In genomic region chrX:11893606-11894279, GRCm38 (mm10) we compare ENCODE assay signal across 12 mouse cellular contexts.
A peak's percentile ranks its signal among the peaks of the same experiment; 100 is the strongest.
DNase-seq lines count a peak whose midpoint lies in the region; ATAC-seq lines count a peak whose summit lies in the region.
"Had no signal": no experiment of that assay in that cellular context is flagged by ENCODE, and none has a peak within 500 bp of the region (broad histone marks: within the 10 kb centered on the region; RNA-seq: fewer than 3 reads in every experiment).

No protein-coding gene starts in this region.

- H3K36me3 ChIP-seq in kidney, embryonic 15.5 days, result no peaks in the 10 kb centered on the region
- H3K36me3 ChIP-seq: embryonic facial prominence, embryonic 12.5 days; stomach, embryonic 15.5 days had no signal

- no peak overlapping the region for H3K9ac ChIP-seq in kidney, embryonic 15.5 days
- H3K9ac ChIP-seq: embryonic facial prominence, embryonic 12.5 days; hindbrain, embryonic 14.5 days; stomach, embryonic 15.5 days had no signal

- 30% methylated on average over 10 of the region's 10 CpGs for WGBS in kidney, embryonic 15.5 days

- no peak for DNase-seq in kidney, postnatal 36 days
- DNase-seq in testis, postnatal 14 days (ENCODE audit: low spot score), result peak; percentile 8
- no peak for DNase-seq in testis, postnatal 10 days (ENCODE audit: low spot score)
- DNase-seq in forelimb bud, embryonic 11.5 days (ENCODE audit: low read depth, low spot score), result peak; percentile 23
- peak; percentile 7 for DNase-seq in yolk sac, embryonic 10.5 days (ENCODE audit: low spot score)
- no peak for DNase-seq in urinary bladder, postnatal 4 days (ENCODE audit: low spot score in 2 of 2)
- DNase-seq: gastrocnemius, adult 2 months had no signal

- no peak overlapping the region for H3K4me2 ChIP-seq in kidney, embryonic 15.5 days
- H3K4me2 ChIP-seq: embryonic facial prominence, embryonic 12.5 days; hindbrain, embryonic 14.5 days; stomach, embryonic 15.5 days had no signal

- no peak overlapping the region for H3K4me3 ChIP-seq in kidney, embryonic 15.5 days (replicated peaks)
- H3K4me3 ChIP-seq: embryonic facial prominence, embryonic 12.5 days; gastrocnemius, adult 2 months; stomach, embryonic 15.5 days had no signal

- no peaks in the 10 kb centered on the region for H3K9me3 ChIP-seq in kidney, embryonic 15.5 days (replicated peaks)
- H3K9me3 ChIP-seq: embryonic facial prominence, embryonic 12.5 days; stomach, embryonic 15.5 days had no signal

- 0 out of 2 replicates have a peak overlapping the region, but pooled peaks have one; percentile 18 for H3K27ac ChIP-seq in kidney, embryonic 15.5 days
- H3K27ac ChIP-seq: embryonic facial prominence, embryonic 12.5 days; gastrocnemius, adult 2 months; hindbrain, embryonic 14.5 days; stomach, embryonic 15.5 days had no signal

- peak; percentile 30 for ATAC-seq in kidney, embryonic 15.5 days (replicated peaks; ENCODE audit: low FRiP score)
- ATAC-seq: Patski had no signal

- peaks cover 21% of the 10 kb centered on the region for H3K4me1 ChIP-seq in kidney, embryonic 15.5 days

- peaks cover 41% of the 10 kb centered on the region for H3K27me3 ChIP-seq in kidney, embryonic 15.5 days
- H3K27me3 ChIP-seq: stomach, embryonic 15.5 days had no signal

Comparison
In these comparisons a context has a peak if more than half of its experiments do, and no peak if none do; other contexts are left out.
1. DNase-seq: peak in testis, postnatal 14 days (single experiment), forelimb bud, embryonic 11.5 days (single experiment) and yolk sac, embryonic 10.5 days (single experiment); none in kidney, postnatal 36 days (0 of 2), testis, postnatal 10 days (single experiment) and urinary bladder, postnatal 4 days (0 of 2).